Mouse (Mus musculus) hindbrain, embryonic 12.5 days (tissue): Measurements from ENCODE around the gene Kars. TPM values are rescaled to one million over a fixed set of nuclear protein-coding genes. Genes with fewer than 3 reads are reported as not detected.

Experiments used
- ATAC-seq: fragments of 200-750 bp; cut with Nextera tagmentation; 2 replicates; pipeline ENCODE4 v1.8.0; 2017; ENCODE audit warnings: moderate TSS enrichment; ENCODE audit not compliant: low FRiP score
- H3K27ac ChIP-seq: fragments of 300-500 bp; sonication (generic); 2 replicates; pipeline ENCODE4 v1.5.1; 2016; ENCODE audit warnings: mild to moderate bottlenecking
- H3K27me3 ChIP-seq: fragments of 300-500 bp; sonication (generic); 2 replicates; pipeline ENCODE4 v1.6.1; 2016; ENCODE audit warnings: mild to moderate bottlenecking
- H3K36me3 ChIP-seq: fragments of 300-500 bp; sonication (generic); 2 replicates; pipeline ENCODE4 v1.6.1; 2016; ENCODE audit warnings: mild to moderate bottlenecking
- H3K4me1 ChIP-seq: fragments of 300-500 bp; sonication (generic); 2 replicates; pipeline ENCODE4 v1.6.1; 2016
- H3K4me2 ChIP-seq: fragments of 300-500 bp; sonication (generic); replicated peaks from 2 replicates; pipeline ENCODE4 v1.6.1; 2016; ENCODE audit warnings: mild to moderate bottlenecking
- H3K4me3 ChIP-seq: fragments of 300-500 bp; sonication (generic); 2 replicates; pipeline ENCODE4 v1.5.1; 2016; ENCODE audit warnings: mild to moderate bottlenecking
- H3K9ac ChIP-seq: fragments of 300-500 bp; sonication (generic); 2 replicates; pipeline ENCODE4 v1.6.1; 2016; ENCODE audit warnings: mild to moderate bottlenecking, moderate library complexity
- H3K9me3 ChIP-seq: fragments of 300-500 bp; sonication (generic); replicated peaks from 2 replicates; pipeline ENCODE4 v1.6.1; 2016; ENCODE audit warnings: mild to moderate bottlenecking
- WGBS: fragments of 180-500 bp; shearing (Covaris S2); methylation state at CpG from one replicate; pipeline ENCODE4 v1.1.7; 2016; 5-methylcytosine and 5-hydroxymethylcytosine counted together
- polyA plus RNA-seq: library from polyadenylated mRNA; unstranded; fragments of >200 nt; fragmentation: Nextera tagmentation; extraction: Ambion mirVana; gene quantifications from 2 replicates; pipeline ENCODE4 v1.2.1, GENCODE M21; 2016

Kars gene
- polyA plus RNA-seq, 1 experiment from 2014 or later: 183 TPM

DNA sequence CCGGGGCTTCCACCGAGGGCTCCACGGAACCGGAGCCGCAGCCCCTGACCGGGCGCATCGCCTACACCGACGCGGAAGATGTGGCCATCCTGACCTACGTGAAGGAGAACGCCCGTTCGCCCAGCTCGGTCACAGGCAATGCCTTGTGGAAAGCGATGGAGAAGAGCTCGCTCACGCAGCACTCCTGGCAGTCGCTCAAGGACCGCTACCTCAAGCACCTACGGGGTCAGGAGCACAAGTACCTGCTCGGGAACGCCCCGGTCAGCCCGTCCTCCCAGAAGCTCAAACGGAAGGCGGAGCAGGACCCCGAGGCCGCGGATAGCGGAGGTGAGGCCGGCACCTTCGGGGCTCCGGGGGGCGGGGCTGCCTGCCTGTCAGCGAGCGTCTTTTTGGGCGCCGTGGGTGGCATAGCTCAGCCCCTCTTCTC lies 706 bp upstream of the Kars start:
- Histone ChIP-seq H3K27ac (peak overlapping the region; percentile 86), H3K4me3 (peak overlapping the region; percentile 97), H3K4me2 (peak overlapping the region; percentile 90), H3K9ac (peak overlapping the region; percentile 94), H3K27me3 (no peaks in the 10 kb centered on the region), H3K36me3 (peaks cover 11% of the 10 kb centered on the region; the same call in 1 of the 2 replicates), H3K9me3 (no peaks in the 10 kb centered on the region), H3K4me1 (peaks cover 21% of the 10 kb centered on the region)
- under 1% methylated on average over 39 of the region's 40 CpGs for WGBS
- peak; percentile 68 for ATAC-seq

- WGBS: 91% methylated on average over 7 of the region's 7 CpGs
- no peak overlapping the region for H3K27ac ChIP-seq
- no peak overlapping the region for H3K9ac ChIP-seq
- H3K4me3 ChIP-seq: no peak overlapping the region
- no peaks in the 10 kb centered on the region for H3K9me3 ChIP-seq
- H3K4me1 ChIP-seq: peaks cover 21% of the 10 kb centered on the region
- H3K4me2 ChIP-seq: no peak overlapping the region
- H3K36me3 ChIP-seq: peaks cover 18% of the 10 kb centered on the region
- ATAC-seq: no peak
- H3K27me3 ChIP-seq: no peaks in the 10 kb centered on the region
Observed at GRCm38 (mm10) chr8:112009558-112009957, 1.6 kb downstream of the Kars start.

GRCm38 (mm10) chr8:112007669-112008068 lies 3.5 kb downstream of the Kars start:
- no peak overlapping the region for H3K27ac ChIP-seq
- H3K9me3 ChIP-seq: no peaks in the 10 kb centered on the region
- H3K27me3 ChIP-seq: no peaks in the 10 kb centered on the region
- 97% methylated on average over 2 of the region's 2 CpGs for WGBS
- H3K36me3 ChIP-seq: peaks cover 34% of the 10 kb centered on the region
- H3K4me1 ChIP-seq: peaks cover 14% of the 10 kb centered on the region
- H3K9ac ChIP-seq: no peak overlapping the region
- no peak for ATAC-seq
- H3K4me3 ChIP-seq: no peak overlapping the region
- H3K4me2 ChIP-seq: no peak overlapping the region

DNA sequence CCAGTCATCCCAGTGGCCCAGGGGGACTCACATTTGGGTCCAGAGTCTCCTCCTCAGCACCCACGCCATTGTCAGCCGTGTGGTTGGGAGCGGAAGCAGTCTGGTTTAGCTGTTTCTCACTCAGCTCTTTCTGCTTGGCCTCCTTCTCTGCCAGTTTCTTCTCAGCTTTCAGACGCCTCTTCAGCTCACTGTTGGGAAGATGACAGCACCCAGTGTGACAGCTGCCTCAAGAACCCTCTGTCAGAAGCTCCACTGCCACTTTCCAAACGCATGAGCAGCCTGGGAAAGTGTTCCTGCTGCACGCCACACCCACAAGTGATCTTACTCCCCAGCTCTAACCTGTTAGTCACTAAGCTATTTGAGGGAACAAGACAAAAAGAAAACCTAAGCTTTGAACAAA lies 5.5 kb downstream of the Kars start:
- H3K9me3 ChIP-seq: no peaks in the 10 kb centered on the region
- H3K4me3 ChIP-seq: no peak overlapping the region
- no peak for ATAC-seq
- peaks cover 8% of the 10 kb centered on the region for H3K4me1 ChIP-seq
- no peak overlapping the region for H3K9ac ChIP-seq
- 92% methylated on average over 6 of the region's 6 CpGs for WGBS
- H3K4me2 ChIP-seq: no peak overlapping the region
- H3K36me3 ChIP-seq: peaks cover 55% of the 10 kb centered on the region
- no peak overlapping the region for H3K27ac ChIP-seq
- no peaks in the 10 kb centered on the region for H3K27me3 ChIP-seq

- H3K9me3 ChIP-seq: no peaks in the 10 kb centered on the region
- H3K36me3 ChIP-seq: peaks cover 64% of the 10 kb centered on the region
- H3K4me1 ChIP-seq: no peaks in the 10 kb centered on the region
- H3K27me3 ChIP-seq: no peaks in the 10 kb centered on the region
- H3K4me3 ChIP-seq: no peak overlapping the region
- H3K4me2 ChIP-seq: no peak overlapping the region
- H3K9ac ChIP-seq: no peak overlapping the region
- no peak overlapping the region for H3K27ac ChIP-seq
- no peak for ATAC-seq
Observed at GRCm38 (mm10) chr8:112004754-112005153, 6.4 kb downstream of the Kars start.

DNA sequence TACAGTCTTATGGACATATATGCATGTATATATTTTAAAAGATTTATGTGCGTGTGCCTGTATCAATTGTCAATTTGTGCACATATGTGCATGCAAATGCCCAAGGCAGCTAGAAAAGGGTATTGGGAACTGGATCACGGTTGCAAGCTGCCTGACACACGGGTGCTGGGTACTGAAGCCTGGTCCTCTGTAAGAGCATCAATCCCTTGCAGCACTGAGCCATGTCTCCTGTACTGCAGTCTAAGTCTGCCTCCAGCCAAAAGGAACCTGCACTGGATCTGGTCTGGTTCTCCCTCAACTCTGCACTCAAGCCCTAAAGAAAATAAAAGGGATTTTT lies 18.5 kb downstream of the Kars start:
- H3K4me3 ChIP-seq: no peak overlapping the region
- peaks cover 62% of the 10 kb centered on the region for H3K36me3 ChIP-seq
- ATAC-seq: peak; percentile 35; the same call in 1 of the 2 replicates
- H3K9ac ChIP-seq: no peak overlapping the region
- H3K9me3 ChIP-seq: no peaks in the 10 kb centered on the region
- no peaks in the 10 kb centered on the region for H3K27me3 ChIP-seq
- peak overlapping the region; percentile 70; the same call in 1 of the 2 replicates for H3K4me2 ChIP-seq
- 81% methylated on average over 3 of the region's 3 CpGs for WGBS
- no peak overlapping the region for H3K27ac ChIP-seq
- peaks cover 8% of the 10 kb centered on the region for H3K4me1 ChIP-seq

- no peaks in the 10 kb centered on the region for H3K27me3 ChIP-seq
- 4% methylated on average over 32 of the region's 33 CpGs for WGBS
- H3K4me2 ChIP-seq: peak within 1 kb of the TSS; percentile 70
- H3K9ac ChIP-seq: peak within 1 kb of the TSS; percentile 87
- no peaks in the 10 kb centered on the region for H3K9me3 ChIP-seq
- peaks cover 62% of the 10 kb centered on the region for H3K36me3 ChIP-seq
- peak within 1 kb of the TSS; percentile 75 for H3K4me3 ChIP-seq
- peak; percentile 96 for ATAC-seq
- peaks cover 8% of the 10 kb centered on the region for H3K4me1 ChIP-seq
- peak within 1 kb of the TSS; percentile 35; the same call in 1 of the 2 replicates for H3K27ac ChIP-seq
Observed at GRCm38 (mm10) chr8:111992013-111992702, 19.0 kb downstream of the Kars start, which contains the start of gene Adat1. Adat1 (minus strand) TSS chr8:111992302.

GRCm38 (mm10) chr8:111991278-111991677 lies 19.8 kb downstream of the Kars start:
- Histone ChIP-seq H3K4me3 (peak overlapping the region; percentile 75), H3K4me1 (peaks cover 8% of the 10 kb centered on the region), H3K27ac (no peak overlapping the region), H3K9me3 (no peaks in the 10 kb centered on the region), H3K4me2 (peak overlapping the region; percentile 70), H3K36me3 (peaks cover 59% of the 10 kb centered on the region), H3K9ac (peak overlapping the region; percentile 87), H3K27me3 (no peaks in the 10 kb centered on the region)
- ATAC-seq: no peak
- 75% methylated on average over 8 of the region's 8 CpGs for WGBS

GRCm38 (mm10) chr8:111989911-111990310 lies 21.2 kb downstream of the Kars start:
- Histone ChIP-seq H3K9me3 (no peaks in the 10 kb centered on the region), H3K4me2 (no peak overlapping the region), H3K9ac (no peak overlapping the region), H3K36me3 (peaks cover 56% of the 10 kb centered on the region), H3K27me3 (no peaks in the 10 kb centered on the region), H3K4me3 (no peak overlapping the region), H3K4me1 (peaks cover 8% of the 10 kb centered on the region), H3K27ac (no peak overlapping the region)
- ATAC-seq: no peak
- 19% methylated on average over 7 of the region's 7 CpGs for WGBS

DNA sequence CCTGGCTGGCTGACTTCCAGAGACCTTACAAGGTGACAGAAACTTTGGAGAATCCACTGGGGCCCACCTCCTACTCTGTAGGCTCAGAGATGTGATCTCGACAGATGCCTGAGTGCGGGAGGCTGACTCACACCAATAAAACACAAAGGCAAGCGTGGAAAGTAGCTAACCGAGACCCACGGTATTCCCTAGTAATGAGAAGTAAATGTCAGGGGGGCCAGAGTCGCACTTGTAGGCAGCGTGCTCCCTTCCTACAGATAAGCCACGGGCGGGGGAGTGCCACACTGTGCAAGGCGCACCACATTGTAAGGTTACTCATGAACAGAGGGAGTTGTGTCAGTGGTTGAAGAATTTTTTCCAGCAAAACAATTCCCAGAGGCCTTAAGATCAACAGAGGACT lies 26.6 kb downstream of the Kars start:
- ATAC-seq: no peak
- Histone ChIP-seq H3K4me3 (no peak overlapping the region), H3K27me3 (no peaks in the 10 kb centered on the region), H3K4me2 (no peak overlapping the region), H3K9ac (no peak overlapping the region), H3K9me3 (no peaks in the 10 kb centered on the region), H3K36me3 (peaks cover 65% of the 10 kb centered on the region), H3K4me1 (no peaks in the 10 kb centered on the region), H3K27ac (no peak overlapping the region)
- WGBS: 90% methylated on average over 10 of the region's 10 CpGs

DNA sequence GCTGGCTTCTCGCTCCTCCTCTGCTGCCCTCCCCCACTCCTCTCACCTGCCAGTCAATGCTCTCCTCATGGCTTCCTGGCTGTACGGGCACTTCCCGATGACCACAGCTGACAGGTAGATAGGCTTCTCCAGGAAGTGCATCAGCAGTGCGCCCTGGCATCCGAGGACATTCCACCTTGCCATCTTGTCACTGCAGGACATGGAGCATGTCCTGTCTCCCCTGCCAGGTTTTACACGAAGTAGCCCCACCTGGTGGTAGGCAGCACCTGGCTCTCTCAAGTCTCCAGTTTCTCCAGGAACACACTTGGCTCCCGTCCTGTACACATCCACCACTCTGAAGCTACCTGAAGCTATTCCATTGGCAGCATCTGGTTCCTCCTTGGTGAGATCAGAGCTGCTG lies 29.0 kb downstream of the Kars start:
- Histone ChIP-seq H3K4me1 (no peaks in the 10 kb centered on the region), H3K36me3 (peaks cover 56% of the 10 kb centered on the region), H3K9ac (no peak overlapping the region), H3K4me2 (no peak overlapping the region), H3K27ac (no peak overlapping the region), H3K27me3 (no peaks in the 10 kb centered on the region), H3K9me3 (no peaks in the 10 kb centered on the region), H3K4me3 (no peak overlapping the region)
- 81% methylated on average over 7 of the region's 7 CpGs for WGBS
- no peak for ATAC-seq

DNA sequence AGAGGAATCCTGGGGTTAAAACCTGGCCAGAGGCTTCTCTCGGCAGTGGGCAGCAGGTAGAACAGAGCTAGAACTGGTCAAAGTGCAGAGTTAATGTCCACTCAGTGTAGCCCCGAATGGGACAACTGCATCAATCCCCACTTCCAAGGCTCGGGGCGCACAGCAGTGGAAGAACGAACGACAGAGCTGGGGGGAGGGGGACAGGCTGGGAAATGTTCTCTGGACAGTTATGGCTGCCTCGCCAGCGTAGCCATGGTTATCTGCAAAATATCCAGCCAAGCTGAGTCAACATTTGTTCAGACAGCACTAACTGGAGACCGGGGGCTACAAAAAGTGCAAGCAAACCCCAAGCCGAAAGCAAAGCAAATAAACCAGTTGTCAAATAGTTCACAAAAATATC lies 33.0 kb downstream of the Kars start:
- Histone ChIP-seq H3K36me3 (peaks cover 57% of the 10 kb centered on the region), H3K9ac (no peak overlapping the region), H3K9me3 (no peaks in the 10 kb centered on the region), H3K27ac (no peak overlapping the region), H3K27me3 (no peaks in the 10 kb centered on the region), H3K4me3 (no peak overlapping the region), H3K4me1 (no peaks in the 10 kb centered on the region), H3K4me2 (no peak overlapping the region)
- no peak for ATAC-seq
- 74% methylated on average over 10 of the region's 10 CpGs for WGBS

DNA sequence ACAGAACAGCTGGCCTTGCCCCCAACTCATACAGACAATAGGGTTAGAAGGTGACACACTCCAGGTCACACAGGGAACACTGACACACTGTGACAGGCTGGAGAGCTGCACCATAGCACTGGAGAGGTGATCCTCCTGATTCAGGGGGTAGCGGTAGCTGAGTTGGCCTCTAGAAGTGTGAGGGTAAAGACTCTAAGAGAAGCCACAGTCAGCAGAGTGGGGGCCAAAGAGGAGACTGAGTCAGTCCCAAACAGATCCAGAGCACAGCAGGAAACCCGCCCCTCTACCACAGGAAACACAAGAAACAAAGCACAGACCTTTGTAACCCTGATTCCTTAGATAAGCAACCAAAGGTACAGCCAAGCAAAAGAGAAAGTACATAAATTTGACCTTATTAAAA lies 34.8 kb downstream of the Kars start:
- 89% methylated on average over 2 of the region's 2 CpGs for WGBS

More for the DNA sequence above, 34.8 kb downstream of the Kars start:
- Histone ChIP-seq H3K4me2 (no peak overlapping the region), H3K4me1 (no peaks in the 10 kb centered on the region), H3K27ac (no peak overlapping the region), H3K27me3 (no peaks in the 10 kb centered on the region), H3K36me3 (peaks cover 50% of the 10 kb centered on the region), H3K9ac (no peak overlapping the region), H3K9me3 (no peaks in the 10 kb centered on the region), H3K4me3 (no peak overlapping the region)
- ATAC-seq: no peak
